Comparison of ENCODE assay signal across 7 mouse cellular contexts in genomic region chr10:41520410-41520673, GRCm38 (mm10). TPM values are rescaled to one million over a fixed set of nuclear protein-coding genes. Genes with fewer than 3 reads are reported as not detected.
DNase-seq lines count a peak whose midpoint lies in the region; ATAC-seq and TF ChIP-seq lines count a peak whose summit lies in the region.

No protein-coding gene starts in this region.

- peak overlapping the region; percentile 94 for H3K9ac ChIP-seq in embryonic facial prominence, embryonic 14.5 days (ENCODE audit: low read depth, low read length)
- peak overlapping the region; percentile 99 for H3K9ac ChIP-seq in intestine, postnatal 0 days (ENCODE audit: low read depth, low read length)
- peak overlapping the region; percentile 88; the same call in 1 of the 2 replicates for H3K9ac ChIP-seq in neural tube, embryonic 14.5 days (replicated peaks; ENCODE audit: low read depth, low read length)

- TF ChIP-seq CTCF in lung, adult 2 months (IDR thresholded peaks at IDR 0.05; ENCODE audit: insufficient read depth, low read length) = no peak
- TF ChIP-seq CTCF in intestine, postnatal 0 days (IDR thresholded peaks at IDR 0.05; ENCODE audit: low read depth) = no peak

- H3K4me1 ChIP-seq in lung, adult 2 months (ENCODE audit: control insufficient read depth, insufficient read depth, low read length) = peaks cover 12% of the 10 kb centered on the region
- H3K4me1 ChIP-seq in embryonic facial prominence, embryonic 14.5 days (ENCODE audit: control insufficient read depth, insufficient read depth, low read length) = peaks cover 22% of the 10 kb centered on the region
- peaks cover 8% of the 10 kb centered on the region for H3K4me1 ChIP-seq in intestine, postnatal 0 days (replicated peaks; ENCODE audit: control insufficient read depth, insufficient read depth, low read length)
- peaks cover 15% of the 10 kb centered on the region for H3K4me1 ChIP-seq in neural tube, embryonic 14.5 days (ENCODE audit: control insufficient read depth, insufficient read depth, low read length)

- peak overlapping the region; percentile 98; the same call in 1 of the 2 replicates for H3K27ac ChIP-seq in embryonic facial prominence, embryonic 14.5 days (replicated peaks; ENCODE audit: low read depth, low read length)
- H3K27ac ChIP-seq in intestine, postnatal 0 days (ENCODE audit: low read depth, low read length) = no peak overlapping the region
- H3K27ac ChIP-seq in neural tube, embryonic 14.5 days (ENCODE audit: low read depth, low read length) = no peak overlapping the region

- H3K36me3 ChIP-seq in embryonic facial prominence, embryonic 14.5 days (ENCODE audit: control insufficient read depth, insufficient read depth, low read length) = peaks cover 16% of the 10 kb centered on the region
- H3K36me3 ChIP-seq in intestine, postnatal 0 days (ENCODE audit: control insufficient read depth, insufficient read depth) = 0 out of 2 replicates have a peak, but pooled peaks cover 7% of the 10 kb centered on the region
- H3K36me3 ChIP-seq in neural tube, embryonic 14.5 days (ENCODE audit: control insufficient read depth, insufficient read depth, low read length) = no peaks in the 10 kb centered on the region

- no peaks in the 10 kb centered on the region for H3K9me3 ChIP-seq in embryonic facial prominence, embryonic 14.5 days (ENCODE audit: control insufficient read depth, low read length)
- no peaks in the 10 kb centered on the region for H3K9me3 ChIP-seq in intestine, postnatal 0 days (ENCODE audit: control insufficient read depth)
- H3K9me3 ChIP-seq in neural tube, embryonic 14.5 days (ENCODE audit: control insufficient read depth, low read length) = no peaks in the 10 kb centered on the region

- H3K4me3 ChIP-seq in lung, adult 2 months (replicated peaks; ENCODE audit: extremely low read depth, low read depth, low read length) = peak overlapping the region; percentile 78
- H3K4me3 ChIP-seq in embryonic facial prominence, embryonic 14.5 days (ENCODE audit: low read depth, low read length) = peak overlapping the region; percentile 98
- H3K4me3 ChIP-seq in intestine, postnatal 0 days (ENCODE audit: low read depth, low read length) = peak overlapping the region; percentile 97
- H3K4me3 ChIP-seq in neural tube, embryonic 14.5 days (ENCODE audit: low read depth, low read length) = peak overlapping the region; percentile 75

- WGBS in lung, adult 2 months = 3% methylated on average over 5 of the region's 5 CpGs
- WGBS in embryonic facial prominence, embryonic 14.5 days = 2% methylated on average over 5 of the region's 5 CpGs
- WGBS in intestine, postnatal 0 days = 2% methylated on average over 5 of the region's 5 CpGs
- WGBS in neural tube, embryonic 14.5 days = 4% methylated on average over 5 of the region's 5 CpGs

- DNase-seq in lung, adult 2 months = no peak
- no peak for DNase-seq in lung, postnatal 4 days
- no peak for DNase-seq in embryonic facial prominence, embryonic 14.5 days (ENCODE audit: low spot score)
- no peak for DNase-seq in frontal cortex, postnatal 10 days (ENCODE audit: low spot score in 2 of 2)
- no peak for DNase-seq in retina, postnatal 1 day

- no peak for TF ChIP-seq POLR2A in lung, adult 2 months (IDR thresholded peaks at IDR 0.05; ENCODE audit: borderline replicate concordance, extremely low read depth, low read depth, low read length)

- peak overlapping the region; percentile 75 for H3K4me2 ChIP-seq in embryonic facial prominence, embryonic 14.5 days (ENCODE audit: low read depth, low read length)
- peak overlapping the region; percentile 75 for H3K4me2 ChIP-seq in intestine, postnatal 0 days (replicated peaks; ENCODE audit: low read depth)
- peak overlapping the region; percentile 73 for H3K4me2 ChIP-seq in neural tube, embryonic 14.5 days (ENCODE audit: low read depth, low read length)

- no peaks in the 10 kb centered on the region for H3K27me3 ChIP-seq in embryonic facial prominence, embryonic 14.5 days (replicated peaks; ENCODE audit: control insufficient read depth, insufficient read depth, low read length)
- H3K27me3 ChIP-seq in intestine, postnatal 0 days (replicated peaks; ENCODE audit: control insufficient read depth, insufficient read depth, low read length) = no peaks in the 10 kb centered on the region
- no peaks in the 10 kb centered on the region for H3K27me3 ChIP-seq in neural tube, embryonic 14.5 days (ENCODE audit: control insufficient read depth, insufficient read depth, low read length)

- ATAC-seq in embryonic facial prominence, embryonic 14.5 days (ENCODE audit: low read depth) = no peak
- no peak for ATAC-seq in intestine, postnatal 0 days
- no peak for ATAC-seq in neural tube, embryonic 14.5 days (ENCODE audit: low read depth)

RNA-seq across cellular contexts. Expression of gene Cd164, which starts 1.1 kb away (rescaled TPM):
- 93.4 and 131 TPM in 2 replicates for polyA plus RNA-seq in lung, adult 2 months (2012; rRNA removed)
- polyA plus RNA-seq in embryonic facial prominence, embryonic 14.5 days (2014; fragmentation: Nextera tagmentation; extraction: Ambion mirVana) = 230 and 234 TPM in 2 replicates
- 181 and 189 TPM in 2 replicates for polyA plus RNA-seq in intestine, postnatal 0 days (2015; fragmentation: Nextera tagmentation; extraction: Ambion mirVana)
- polyA plus RNA-seq in neural tube, embryonic 14.5 days (2014; fragmentation: Nextera tagmentation; extraction: Ambion mirVana) = 44.6 and 65.9 TPM in 2 replicates

RNA-seq across cellular contexts. Expression of gene Ppil6, which starts 30.1 kb away (rescaled TPM):
- polyA plus RNA-seq in lung, adult 2 months (2012; rRNA removed) = 2.4 and 4.2 TPM in 2 replicates
- 1.6 and 2.0 TPM in 2 replicates for polyA plus RNA-seq in embryonic facial prominence, embryonic 14.5 days (2014; fragmentation: Nextera tagmentation; extraction: Ambion mirVana)
- polyA plus RNA-seq in intestine, postnatal 0 days (2015; fragmentation: Nextera tagmentation; extraction: Ambion mirVana) = 1.0 and 1.3 TPM in 2 replicates
- 1.7 and 3.5 TPM in 2 replicates for polyA plus RNA-seq in neural tube, embryonic 14.5 days (2014; fragmentation: Nextera tagmentation; extraction: Ambion mirVana)

RNA-seq across cellular contexts. Expression of gene Smpd2, which starts 30.2 kb away (rescaled TPM):
- polyA plus RNA-seq in lung, adult 2 months (2012; rRNA removed) = 67.9 and 72.7 TPM in 2 replicates
- polyA plus RNA-seq in embryonic facial prominence, embryonic 14.5 days (2014; fragmentation: Nextera tagmentation; extraction: Ambion mirVana) = 36.0 and 43.9 TPM in 2 replicates
- polyA plus RNA-seq in intestine, postnatal 0 days (2015; fragmentation: Nextera tagmentation; extraction: Ambion mirVana) = 65.1 and 65.8 TPM in 2 replicates
- 30.6 and 34.3 TPM in 2 replicates for polyA plus RNA-seq in neural tube, embryonic 14.5 days (2014; fragmentation: Nextera tagmentation; extraction: Ambion mirVana)

RNA-seq across cellular contexts. Expression of gene Mical1, which starts 44.2 kb away (rescaled TPM):
- 56.3 and 70.7 TPM in 2 replicates for polyA plus RNA-seq in lung, adult 2 months (2012; rRNA removed)
- polyA plus RNA-seq in embryonic facial prominence, embryonic 14.5 days (2014; fragmentation: Nextera tagmentation; extraction: Ambion mirVana) = 26.4 and 31.4 TPM in 2 replicates
- 32.2 and 37.7 TPM in 2 replicates for polyA plus RNA-seq in intestine, postnatal 0 days (2015; fragmentation: Nextera tagmentation; extraction: Ambion mirVana)
- polyA plus RNA-seq in neural tube, embryonic 14.5 days (2014; fragmentation: Nextera tagmentation; extraction: Ambion mirVana) = 19.8 and 31.9 TPM in 2 replicates
